Mouse (Mus musculus): Measurements from ENCODE around the gene Gm27027. TPM values are rescaled to one million over a fixed set of nuclear protein-coding genes. Genes with fewer than 3 reads are reported as not detected.

Gene Gm27027
- polyA plus RNA-seq, 1 experiment from 2014 or later, result not detected

- H3K4me2 ChIP-seq, result peak overlapping the region; percentile 75
- H3K4me1 ChIP-seq, result peaks cover 24% of the 10 kb centered on the region; the same call in 1 of the 2 replicates
- ATAC-seq (ENCODE audit: insufficient read depth, low FRiP score, low read depth), result no peak
- H3K27ac ChIP-seq, result 0 out of 2 replicates have a peak overlapping the region, but pooled peaks have one; percentile 18
- H3K36me3 ChIP-seq, result no peaks in the 10 kb centered on the region
- H3K27me3 ChIP-seq (replicated peaks), result peaks cover 32% of the 10 kb centered on the region
- no peaks in the 10 kb centered on the region for H3K9me3 ChIP-seq
- WGBS, result 2% methylated on average over 32 of the region's 32 CpGs
- peak overlapping the region; percentile 67 for H3K4me3 ChIP-seq (replicated peaks)
- peak overlapping the region; percentile 14; the same call in 1 of the 2 replicates for H3K9ac ChIP-seq
Observed at GRCm38 (mm10) chr2:93954781-93955578, 41.2 kb downstream of the Gm27027 start.

- Histone ChIP-seq H3K9me3 (no peaks in the 10 kb centered on the region), H3K9ac (no peak overlapping the region), H3K4me3 (replicated peaks) (no peak overlapping the region), H3K4me2 (peak overlapping the region; percentile 75; the same call in 1 of the 2 replicates), H3K27me3 (replicated peaks) (peaks cover 32% of the 10 kb centered on the region), H3K36me3 (no peaks in the 10 kb centered on the region), H3K27ac (no peak overlapping the region), H3K4me1 (peaks cover 24% of the 10 kb centered on the region; the same call in 1 of the 2 replicates)
- 69% methylated on average over 9 of the region's 9 CpGs for WGBS
- ATAC-seq (ENCODE audit: insufficient read depth, low FRiP score, low read depth), result no peak
Observed at GRCm38 (mm10) chr2:93953726-93954125, 42.4 kb downstream of the Gm27027 start.

DNA sequence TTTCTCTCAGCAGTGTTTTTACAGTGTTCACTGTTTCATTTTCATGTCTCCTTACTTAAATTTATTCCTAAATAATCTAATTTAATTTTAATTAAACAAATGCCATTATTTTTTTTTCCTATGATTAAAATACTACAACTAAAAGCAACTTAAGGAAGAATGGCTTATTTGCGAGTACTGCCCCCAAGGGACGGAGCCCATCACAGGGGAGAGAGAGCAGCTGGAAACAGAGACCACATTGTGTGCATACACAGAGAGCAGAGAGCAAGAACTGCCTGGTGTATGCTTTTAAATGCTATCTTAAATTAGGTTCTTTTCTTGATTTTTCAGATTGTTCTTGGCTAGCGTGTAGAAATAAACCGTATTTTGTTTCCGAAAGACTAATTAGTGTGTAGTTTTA, 49.2 kb downstream of the Gm27027 start:
- H3K9ac ChIP-seq, result no peak overlapping the region
- H3K4me1 ChIP-seq, result 0 out of 2 replicates have a peak, but pooled peaks cover under 1% of the 10 kb centered on the region
- no peak overlapping the region for H3K4me3 ChIP-seq (replicated peaks)
- no peak overlapping the region for H3K4me2 ChIP-seq
- ATAC-seq (ENCODE audit: insufficient read depth, low FRiP score, low read depth), result no peak
- no peak overlapping the region for H3K27ac ChIP-seq
- no peaks in the 10 kb centered on the region for H3K27me3 ChIP-seq (replicated peaks)
- WGBS, result 63% methylated on average over 5 of the region's 5 CpGs
- H3K36me3 ChIP-seq, result no peaks in the 10 kb centered on the region
- no peaks in the 10 kb centered on the region for H3K9me3 ChIP-seq

DNA sequence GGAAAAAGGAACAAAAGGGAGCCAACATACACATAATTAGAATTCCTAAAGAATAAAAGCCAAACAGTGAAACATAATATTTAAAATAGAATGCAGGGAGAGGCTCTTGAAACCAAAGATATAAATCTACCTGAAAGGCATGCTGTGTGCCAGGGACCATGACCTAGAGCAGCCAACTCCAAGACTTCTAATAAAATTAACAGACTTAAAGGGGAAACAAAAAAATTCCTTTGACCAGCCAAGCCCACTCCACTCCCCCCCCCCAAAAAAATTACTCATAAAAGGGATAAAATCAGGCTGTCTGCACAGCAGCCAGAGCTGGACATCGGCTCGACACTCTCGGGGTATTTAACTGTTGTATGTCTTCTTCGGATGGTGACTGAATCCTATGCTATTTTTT, 51.3 kb downstream of the Gm27027 start:
- H3K27me3 ChIP-seq (replicated peaks), result no peaks in the 10 kb centered on the region
- no peaks in the 10 kb centered on the region for H3K36me3 ChIP-seq
- ATAC-seq (ENCODE audit: insufficient read depth, low FRiP score, low read depth), result no peak
- H3K27ac ChIP-seq, result no peak overlapping the region
- no peak overlapping the region for H3K4me3 ChIP-seq (replicated peaks)
- no peak overlapping the region for H3K9ac ChIP-seq
- WGBS, result 77% methylated on average over 4 of the region's 4 CpGs
- H3K9me3 ChIP-seq, result no peaks in the 10 kb centered on the region
- peaks cover 5% of the 10 kb centered on the region; the same call in 1 of the 2 replicates for H3K4me1 ChIP-seq
- H3K4me2 ChIP-seq, result no peak overlapping the region

GRCm38 (mm10) chr2:93944099-93944498, 52.1 kb downstream of the Gm27027 start:
- peaks cover 5% of the 10 kb centered on the region; the same call in 1 of the 2 replicates for H3K4me1 ChIP-seq
- no peaks in the 10 kb centered on the region for H3K36me3 ChIP-seq
- no peaks in the 10 kb centered on the region for H3K27me3 ChIP-seq (replicated peaks)
- no peak for ATAC-seq (ENCODE audit: insufficient read depth, low FRiP score, low read depth)
- no peak overlapping the region for H3K4me3 ChIP-seq (replicated peaks)
- 94% methylated on average over 2 of the region's 2 CpGs for WGBS
- no peak overlapping the region for H3K4me2 ChIP-seq
- H3K9ac ChIP-seq, result no peak overlapping the region
- H3K9me3 ChIP-seq, result no peaks in the 10 kb centered on the region
- H3K27ac ChIP-seq, result no peak overlapping the region

DNA sequence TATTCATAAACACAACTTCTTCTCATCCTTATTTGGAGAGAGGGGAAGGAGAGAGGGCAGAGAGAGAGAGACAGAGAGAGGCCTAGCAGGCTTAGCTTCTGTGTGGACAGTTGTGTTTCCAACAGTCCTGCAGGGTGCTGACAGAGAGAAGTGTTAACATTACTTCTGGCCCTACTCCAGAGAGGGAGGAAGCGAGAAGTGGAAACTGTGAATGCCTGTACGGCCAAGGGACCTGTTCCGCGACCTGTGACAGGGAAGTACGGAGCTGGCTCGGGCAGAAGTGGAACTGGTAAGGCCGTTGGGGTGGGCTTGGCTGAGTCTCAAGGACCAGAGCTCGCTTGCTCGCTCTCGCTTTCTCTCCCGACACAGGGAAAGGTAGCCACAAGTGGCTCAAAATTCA, 54.5 kb downstream of the Gm27027 start:
- Histone ChIP-seq H3K27me3 (replicated peaks) (no peaks in the 10 kb centered on the region), H3K36me3 (no peaks in the 10 kb centered on the region), H3K4me1 (peaks cover 5% of the 10 kb centered on the region; the same call in 1 of the 2 replicates), H3K27ac (no peak overlapping the region; the same call in 1 of the 2 replicates), H3K9ac (no peak overlapping the region), H3K9me3 (no peaks in the 10 kb centered on the region), H3K4me3 (replicated peaks) (no peak overlapping the region), H3K4me2 (no peak overlapping the region)
- WGBS, result 57% methylated on average over 11 of the region's 11 CpGs
- ATAC-seq (ENCODE audit: insufficient read depth, low FRiP score, low read depth), result no peak

DNA sequence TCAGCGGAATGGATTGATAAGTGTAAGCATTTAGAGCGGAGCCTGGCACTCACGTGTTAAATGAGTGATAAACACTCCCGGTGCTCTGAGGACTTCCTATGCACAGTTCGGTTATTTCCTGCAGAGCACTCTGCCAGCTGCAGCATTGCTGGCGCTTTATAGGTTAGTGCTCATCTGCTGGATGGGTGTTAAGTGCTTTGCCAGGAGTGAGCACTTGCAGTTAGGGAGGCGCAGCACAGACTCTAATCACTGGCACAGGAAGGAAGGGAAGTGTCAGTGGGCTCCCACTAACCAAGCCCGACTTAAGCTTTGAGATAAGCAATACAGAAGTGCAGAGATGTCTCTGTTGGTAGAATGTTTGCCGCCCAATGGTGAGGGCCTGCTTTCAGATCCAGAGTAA, 57.6 kb downstream of the Gm27027 start:
- H3K9ac ChIP-seq, result no peak overlapping the region
- no peak overlapping the region for H3K27ac ChIP-seq
- no peaks in the 10 kb centered on the region for H3K27me3 ChIP-seq (replicated peaks)
- H3K9me3 ChIP-seq, result no peaks in the 10 kb centered on the region
- peaks cover 5% of the 10 kb centered on the region; the same call in 1 of the 2 replicates for H3K4me1 ChIP-seq
- 49% methylated on average over 9 of the region's 9 CpGs for WGBS
- no peak overlapping the region for H3K4me3 ChIP-seq (replicated peaks)
- no peaks in the 10 kb centered on the region for H3K36me3 ChIP-seq
- no peak overlapping the region for H3K4me2 ChIP-seq
- no peak for ATAC-seq (ENCODE audit: insufficient read depth, low FRiP score, low read depth)

- Histone ChIP-seq H3K36me3 (no peaks in the 10 kb centered on the region), H3K4me2 (no peak overlapping the region), H3K9me3 (no peaks in the 10 kb centered on the region), H3K27ac (no peak overlapping the region), H3K4me1 (no peaks in the 10 kb centered on the region), H3K9ac (no peak overlapping the region), H3K27me3 (replicated peaks) (no peaks in the 10 kb centered on the region), H3K4me3 (replicated peaks) (no peak overlapping the region)
- 71% methylated on average over 10 of the region's 10 CpGs for WGBS
- no peak for ATAC-seq (ENCODE audit: insufficient read depth, low FRiP score, low read depth)
Observed at GRCm38 (mm10) chr2:93928866-93929265, 67.3 kb downstream of the Gm27027 start.

DNA sequence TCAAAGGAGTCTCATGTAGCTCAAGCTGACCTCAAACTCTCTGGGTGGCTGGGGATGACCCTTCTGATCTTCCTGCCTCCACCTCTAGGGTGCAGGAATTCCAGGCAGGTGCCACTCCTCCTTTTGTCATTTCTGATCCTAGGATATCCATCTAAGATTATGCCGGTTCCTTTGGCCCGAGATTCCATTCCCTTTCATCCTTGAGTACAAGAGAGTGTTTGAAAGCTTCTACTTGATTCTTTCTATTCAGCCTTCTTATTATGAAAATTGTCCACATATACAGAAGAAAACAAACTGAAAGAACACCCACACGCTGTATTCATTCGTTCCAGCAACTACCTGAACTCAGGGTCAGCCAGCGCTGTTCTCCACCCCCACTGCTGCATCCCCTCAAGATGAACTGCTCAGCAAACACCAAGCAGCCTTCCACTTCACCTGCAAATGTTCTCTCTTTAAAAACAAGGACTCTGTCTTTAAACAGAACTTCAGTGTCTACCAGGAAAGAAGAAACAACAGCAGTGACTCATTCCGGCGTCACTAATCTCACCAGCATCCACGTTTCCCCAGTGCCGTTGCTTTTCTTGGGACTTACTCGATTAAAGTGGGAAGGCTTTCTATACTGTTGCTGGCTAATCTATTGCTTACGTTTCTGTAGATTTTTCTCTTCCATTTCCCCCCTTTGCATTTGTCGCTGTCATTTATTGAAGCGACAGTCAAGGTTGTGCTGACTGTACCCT, 68.3 kb downstream of the Gm27027 start:
- Histone ChIP-seq H3K36me3 (no peaks in the 10 kb centered on the region), H3K4me3 (replicated peaks) (no peak overlapping the region), H3K9me3 (no peaks in the 10 kb centered on the region), H3K4me1 (no peaks in the 10 kb centered on the region), H3K9ac (no peak overlapping the region), H3K27ac (no peak overlapping the region), H3K27me3 (replicated peaks) (no peaks in the 10 kb centered on the region), H3K4me2 (no peak overlapping the region)
- WGBS, result 62% methylated on average over 13 of the region's 13 CpGs
- ATAC-seq (ENCODE audit: insufficient read depth, low FRiP score, low read depth), result no peak

- H3K27me3 ChIP-seq (replicated peaks), result no peaks in the 10 kb centered on the region
- no peak overlapping the region for H3K9ac ChIP-seq
- no peaks in the 10 kb centered on the region for H3K4me1 ChIP-seq
- H3K9me3 ChIP-seq, result no peaks in the 10 kb centered on the region
- no peaks in the 10 kb centered on the region for H3K36me3 ChIP-seq
- no peak overlapping the region for H3K4me3 ChIP-seq (replicated peaks)
- no peak overlapping the region for H3K4me2 ChIP-seq
- 93% methylated on average over 8 of the region's 8 CpGs for WGBS
- ATAC-seq (ENCODE audit: insufficient read depth, low FRiP score, low read depth), result no peak
- H3K27ac ChIP-seq, result no peak overlapping the region
Observed at GRCm38 (mm10) chr2:93926141-93926540, 70.0 kb downstream of the Gm27027 start.

GRCm38 (mm10) chr2:93919093-93919492, 77.1 kb downstream of the Gm27027 start:
- ATAC-seq (ENCODE audit: insufficient read depth, low FRiP score, low read depth), result no peak
- Histone ChIP-seq H3K4me1 (no peaks in the 10 kb centered on the region), H3K4me3 (replicated peaks) (no peak overlapping the region), H3K36me3 (no peaks in the 10 kb centered on the region), H3K27me3 (replicated peaks) (no peaks in the 10 kb centered on the region), H3K27ac (no peak overlapping the region), H3K9me3 (no peaks in the 10 kb centered on the region), H3K4me2 (no peak overlapping the region), H3K9ac (no peak overlapping the region)
- WGBS, result 79% methylated on average over 3 of the region's 3 CpGs

GRCm38 (mm10) chr2:93913552-93913951, 82.6 kb downstream of the Gm27027 start:
- H3K4me1 ChIP-seq, result no peaks in the 10 kb centered on the region
- H3K9ac ChIP-seq, result no peak overlapping the region
- H3K27me3 ChIP-seq (replicated peaks), result no peaks in the 10 kb centered on the region
- ATAC-seq (ENCODE audit: insufficient read depth, low FRiP score, low read depth), result no peak
- no peak overlapping the region for H3K27ac ChIP-seq
- 77% methylated on average over 2 of the region's 2 CpGs for WGBS
- no peak overlapping the region for H3K4me2 ChIP-seq
- no peaks in the 10 kb centered on the region for H3K9me3 ChIP-seq
- H3K36me3 ChIP-seq, result no peaks in the 10 kb centered on the region
- no peak overlapping the region for H3K4me3 ChIP-seq (replicated peaks)
